Mouse (Mus musculus): Measurements from ENCODE around the gene Mrps24. TPM values are rescaled to one million over a fixed set of nuclear protein-coding genes. Genes with fewer than 3 reads are reported as not detected.

Gene Mrps24
- polyA plus RNA-seq (2017; shearing (Covaris generic)) = 43.5 TPM

GRCm38 (mm10) chr11:5715630-5716105 is at the start of gene Mrps24:
TSS of gene Mrps24 (minus strand) at chr11:5715680.

GRCm38 (mm10) chr11:5761820-5762632 is 46.5 kb upstream of the Mrps24 start, which contains the start of gene Urgcp:
TSS of gene Urgcp (minus strand) at chr11:5762376.

Other genes starting within 250 kb of the Mrps24 start
- gene Xbp1, start 195.0 kb downstream of the Mrps24 start, polyA plus RNA-seq (2017; shearing (Covaris generic)) = 64.2 TPM
- gene Ccdc117, start 173.5 kb downstream of the Mrps24 start, polyA plus RNA-seq (2017; shearing (Covaris generic)) = 5.8 TPM
- gene Ankrd36, start 146.0 kb downstream of the Mrps24 start, polyA plus RNA-seq (2017; shearing (Covaris generic)) = not detected
- 40.8 TPM for gene Urgcp, start 46.7 kb upstream of the Mrps24 start, polyA plus RNA-seq (2017; shearing (Covaris generic))
- 306 TPM for gene Dbnl, start 72.8 kb upstream of the Mrps24 start, polyA plus RNA-seq (2017; shearing (Covaris generic))
- gene Pgam2, start 88.1 kb upstream of the Mrps24 start, polyA plus RNA-seq (2017; shearing (Covaris generic)) = 5.1 TPM
- 42.5 TPM for gene Polm, start 122.3 kb upstream of the Mrps24 start, polyA plus RNA-seq (2017; shearing (Covaris generic))
- gene Aebp1, start 146.3 kb upstream of the Mrps24 start, polyA plus RNA-seq (2017; shearing (Covaris generic)) = 1.1 TPM
- 90.3 TPM for gene Pold2, start 162.6 kb upstream of the Mrps24 start, polyA plus RNA-seq (2017; shearing (Covaris generic))
- not detected for gene Myl7, start 183.1 kb upstream of the Mrps24 start, polyA plus RNA-seq (2017; shearing (Covaris generic))
- not detected for gene Gck, start 234.4 kb upstream of the Mrps24 start, polyA plus RNA-seq (2017; shearing (Covaris generic))
- 65.3 TPM for gene Ykt6, start 240.0 kb upstream of the Mrps24 start, polyA plus RNA-seq (2017; shearing (Covaris generic))

Data from inflammation-experienced regulatory T-cells, adult 16 weeks (primary cell).